Mouse (Mus musculus) gastrocnemius, adult 8-10 months (tissue): ENCODE results near the gene Gm21750. TPM values are rescaled to one million over a fixed set of nuclear protein-coding genes. Genes with fewer than 3 reads are reported as not detected.
"Not testable (repeated sequence)": the region's sequence is repeated elsewhere in the genome, so short reads cannot be mapped to it uniquely, and the experiment has no call there.

Experiments
- DNase-seq, 2 experiments: peaks; one replicate each; pipeline ENCODE4 v3.0.0; 2022; ENCODE audit warnings: low spot score in 2 of 2
- total RNA-seq, 4 experiments: library from RNA; stranded (reverse); gene quantifications; 2 replicates each; pipeline ENCODE4 v1.2.4; 2022

The Gm21750 gene
- total RNA-seq, result not detected

- DNase-seq, result not testable (repeated sequence)
These were observed at the start of gene Gm21750 for GRCm38 (mm10) chr14:73660925-73661324. Gm21750 (plus strand) TSS chr14:73661225.

GRCm38 (mm10) chr14:73614961-73615360 is 46.1 kb upstream of the Gm21750 start:
- not testable (repeated sequence) for DNase-seq

DNA sequence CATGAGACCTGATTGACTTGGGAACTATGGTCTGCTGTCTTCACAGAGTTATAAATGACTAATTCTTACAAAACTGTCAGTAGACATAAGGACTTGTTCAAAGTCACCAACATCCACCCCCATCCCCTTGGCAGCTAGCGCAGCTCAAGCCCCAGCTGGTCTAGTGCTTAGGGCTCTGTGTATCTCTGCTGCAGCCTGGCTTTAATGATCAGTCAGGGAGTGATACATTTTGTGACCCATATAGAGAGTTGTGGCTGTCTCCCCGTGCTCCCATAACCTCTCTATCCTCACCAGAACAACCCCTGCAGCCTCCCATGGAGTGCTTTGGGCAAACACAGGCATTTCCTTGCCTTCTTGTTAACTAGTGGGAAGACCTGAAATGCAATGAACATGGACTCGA is 40.1 kb upstream of the Gm21750 start:
- no peak for DNase-seq

DNA sequence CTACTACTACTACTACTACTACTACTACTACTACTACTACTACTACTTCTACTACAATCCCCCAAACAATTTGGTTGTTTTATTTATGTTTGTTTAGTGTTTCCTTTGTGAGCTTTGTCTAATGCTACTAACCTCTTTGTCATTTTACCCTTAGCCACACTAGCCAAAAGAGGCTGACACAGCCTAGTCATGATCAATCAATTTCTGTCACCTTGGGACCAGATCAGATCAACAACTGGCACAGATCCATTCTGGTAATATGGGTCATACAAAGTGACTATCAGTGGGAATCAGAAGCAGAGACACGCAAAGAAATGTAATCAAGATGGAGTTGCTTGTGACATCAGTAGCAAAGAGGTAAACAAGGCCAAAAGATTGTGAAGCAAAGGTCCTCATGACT is 38.0 kb upstream of the Gm21750 start:
- DNase-seq, result no peak

- no peak for DNase-seq
These were observed 35.6 kb upstream of the Gm21750 start for GRCm38 (mm10) chr14:73625469-73625868.

DNA sequence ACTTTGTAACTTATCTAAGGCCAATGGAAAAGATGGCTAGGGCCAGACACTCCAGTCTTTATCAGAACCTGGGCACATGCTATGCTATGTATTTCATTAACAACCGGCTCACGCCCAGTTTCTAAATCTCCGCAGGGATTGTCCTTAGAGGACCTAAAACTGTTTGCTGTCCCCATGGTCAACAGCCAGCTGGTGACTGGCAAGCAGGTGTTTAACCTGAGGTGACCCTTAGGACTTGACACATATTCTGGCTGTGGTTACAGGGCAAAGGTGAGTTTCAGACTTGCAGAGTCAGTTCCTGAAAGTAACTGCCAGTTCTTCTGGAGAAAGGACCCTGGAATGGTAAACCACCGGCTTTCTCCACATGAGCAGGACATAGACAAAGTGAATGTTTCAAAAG is 29.5 kb upstream of the Gm21750 start:
- peak; percentile 14 to 42 for DNase-seq

DNA sequence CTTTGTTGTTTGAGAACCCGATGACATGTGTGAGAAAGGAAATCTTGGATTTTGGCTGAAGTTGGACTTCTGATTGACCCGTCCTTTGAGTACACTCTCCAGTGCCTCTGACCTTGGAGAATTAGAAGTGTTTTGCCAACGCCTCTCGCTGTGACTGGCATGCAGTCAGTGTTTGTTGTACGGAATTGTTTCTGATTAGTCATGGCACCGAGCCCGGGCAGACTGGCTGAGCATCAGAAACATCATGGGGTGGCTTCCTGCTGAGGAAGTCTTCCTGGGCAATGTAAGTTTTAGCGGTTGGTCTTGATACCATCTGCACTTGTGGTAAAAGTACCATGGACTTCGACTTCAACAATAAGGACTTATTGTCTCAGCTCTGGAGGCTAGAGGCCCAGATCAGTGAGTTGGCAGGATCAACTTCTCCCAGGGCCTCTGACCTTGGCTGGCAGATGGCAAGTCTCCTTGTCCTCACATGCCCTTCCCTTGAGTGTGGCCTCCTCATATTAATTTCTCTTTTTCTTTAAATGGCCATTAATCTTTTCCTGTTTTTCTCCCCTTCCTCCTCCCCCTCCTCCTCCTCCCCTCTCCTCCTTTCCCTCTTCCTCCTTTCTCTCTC is 28.3 kb upstream of the Gm21750 start:
- no peak for DNase-seq

DNA sequence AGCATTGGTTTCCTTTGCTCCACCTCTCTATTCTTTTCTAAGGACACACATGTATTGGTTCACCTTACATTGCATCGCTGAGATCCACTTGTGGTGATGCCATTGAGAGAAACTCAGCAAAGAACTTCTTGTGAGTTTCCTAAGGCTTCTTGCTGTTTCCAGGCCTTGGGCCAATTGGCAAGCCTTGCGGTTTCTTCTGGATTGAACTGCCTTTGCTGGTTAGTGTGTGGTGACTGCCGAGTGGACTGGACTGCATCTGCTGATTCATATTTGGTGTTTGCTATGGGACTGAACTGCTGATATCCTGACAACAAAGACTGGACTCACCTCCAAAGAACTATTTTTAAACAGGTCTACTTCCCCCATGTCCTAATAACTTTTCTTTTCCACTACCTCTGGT is 26.7 kb upstream of the Gm21750 start:
- DNase-seq, result no peak

- no peak for DNase-seq
These were observed 23.6 kb upstream of the Gm21750 start for GRCm38 (mm10) chr14:73637460-73637859.

- DNase-seq, result no peak
These were observed 10.8 kb upstream of the Gm21750 start for GRCm38 (mm10) chr14:73650179-73650578.

GRCm38 (mm10) chr14:73670091-73670490 is 9.1 kb downstream of the Gm21750 start:
- DNase-seq, result no peak

DNA sequence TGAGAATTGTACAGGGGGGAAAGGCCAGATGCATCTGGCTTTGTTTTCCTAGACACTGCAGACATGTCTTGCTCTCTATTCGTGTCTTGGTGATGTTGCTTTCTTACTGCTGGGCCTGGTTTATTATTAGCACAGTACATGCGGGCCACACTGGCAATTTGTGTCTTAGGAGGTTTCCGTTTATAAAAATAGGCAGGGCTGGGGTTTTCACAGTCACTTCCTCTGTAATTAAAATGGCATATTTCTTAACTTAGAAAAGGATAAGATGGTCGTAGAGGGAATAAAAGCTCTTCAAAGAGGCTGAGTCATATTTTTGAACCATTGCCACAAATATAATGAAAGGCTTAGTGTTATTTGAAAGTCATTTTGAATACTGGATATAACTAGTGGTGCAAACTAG is 26.7 kb downstream of the Gm21750 start:
- DNase-seq, result no peak

GRCm38 (mm10) chr14:73688427-73688826 is 27.4 kb downstream of the Gm21750 start:
- no peak for DNase-seq

DNA sequence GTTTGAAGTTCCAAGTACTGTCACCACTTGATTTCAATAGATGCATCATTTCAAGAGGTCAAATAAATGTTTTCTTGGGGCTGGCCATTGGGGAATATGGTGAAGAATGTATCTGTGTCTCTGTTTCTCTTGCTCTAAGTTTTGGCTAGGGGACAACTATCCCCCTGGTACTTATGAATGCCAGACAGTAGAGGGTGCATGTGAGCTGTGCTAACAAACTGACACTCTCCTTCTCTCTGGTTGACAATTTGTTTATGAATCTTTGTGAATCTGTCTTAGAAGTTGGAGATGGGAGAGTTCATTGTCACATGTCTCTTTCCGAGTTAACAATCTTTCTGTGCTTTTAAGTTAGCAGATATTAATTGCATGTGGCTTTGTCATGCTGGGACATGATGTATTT is 39.2 kb downstream of the Gm21750 start:
- DNase-seq, result no peak

- DNase-seq, result no peak
These were observed 48.5 kb downstream of the Gm21750 start for GRCm38 (mm10) chr14:73709412-73710110.

Other genes starting within 250 kb of the Gm21750 start
- gene Med4, start 151.2 kb upstream of the Gm21750 start, total RNA-seq, result 10 to 100 TPM; 10.1 to 14.5 (median 12.7) TPM
- gene Sucla2, start 135.9 kb upstream of the Gm21750 start, total RNA-seq, result 100 to 1,000 TPM; 374 to 423 (median 388) TPM
- 1 to 10 TPM; 6.6 to 8.7 (median 8.1) TPM for gene Nudt15, start 113.0 kb upstream of the Gm21750 start, total RNA-seq